Mouse (Mus musculus): ENCODE measurements around the gene Sash1. TPM values are rescaled to one million over a fixed set of nuclear protein-coding genes. Genes with fewer than 3 reads are reported as not detected.

Gene Sash1
- polyA plus RNA-seq, 1 experiment: 14.4 TPM

GRCm38 (mm10) chr10:8740797-8741196 is 145.1 kb downstream of the Sash1 start:
- no peaks in the 10 kb centered on the region for H3K9me3 ChIP-seq (replicated peaks; ENCODE audit: control insufficient read depth, insufficient read depth, low read length, poor library complexity, severe bottlenecking)
- peaks cover 2% of the 10 kb centered on the region; the same call in 1 of the 2 replicates for H3K36me3 ChIP-seq (ENCODE audit: control insufficient read depth, insufficient read depth, low read length, poor library complexity, severe bottlenecking)
- no peak overlapping the region for H3K4me3 ChIP-seq (ENCODE audit: low read depth, low read length)
- H3K4me1 ChIP-seq (ENCODE audit: control insufficient read depth, insufficient read depth, low read length): no peaks in the 10 kb centered on the region
- no peak for TF ChIP-seq EP300 (IDR thresholded peaks at IDR 0.05; ENCODE audit: insufficient read depth, low read depth, low read length)
- TF ChIP-seq POLR2A (IDR thresholded peaks at IDR 0.05; ENCODE audit: insufficient read depth, low read length): no peak
- TF ChIP-seq CTCF (IDR thresholded peaks at IDR 0.05; ENCODE audit: low read depth, low read length): no peak
- no peak overlapping the region for H3K27ac ChIP-seq (ENCODE audit: insufficient read depth, low read length)
- no peak overlapping the region for H3K9ac ChIP-seq (ENCODE audit: low read depth, poor library complexity, severe bottlenecking)
- no peaks in the 10 kb centered on the region for H3K27me3 ChIP-seq (ENCODE audit: control insufficient read depth, insufficient read depth, low read length, poor library complexity, severe bottlenecking)

- Histone ChIP-seq H3K27ac (ENCODE audit: insufficient read depth, low read length) (no peak overlapping the region), H3K4me3 (ENCODE audit: low read depth, low read length) (no peak overlapping the region), H3K36me3 (ENCODE audit: control insufficient read depth, insufficient read depth, low read length, poor library complexity, severe bottlenecking) (0 out of 2 replicates have a peak, but pooled peaks cover 4% of the 10 kb centered on the region), H3K4me1 (ENCODE audit: control insufficient read depth, insufficient read depth, low read length) (no peaks in the 10 kb centered on the region), H3K9me3 (replicated peaks; ENCODE audit: control insufficient read depth, insufficient read depth, low read length, poor library complexity, severe bottlenecking) (peaks cover 3% of the 10 kb centered on the region; the same call in 1 of the 2 replicates), H3K9ac (ENCODE audit: low read depth, poor library complexity, severe bottlenecking) (no peak overlapping the region), H3K27me3 (ENCODE audit: control insufficient read depth, insufficient read depth, low read length, poor library complexity, severe bottlenecking) (no peaks in the 10 kb centered on the region)
- TF ChIP-seq POLR2A (IDR thresholded peaks at IDR 0.05; ENCODE audit: insufficient read depth, low read length): no peak
- TF ChIP-seq EP300 (IDR thresholded peaks at IDR 0.05; ENCODE audit: insufficient read depth, low read depth, low read length): no peak
- no peak for TF ChIP-seq CTCF (IDR thresholded peaks at IDR 0.05; ENCODE audit: low read depth, low read length)
Measured at GRCm38 (mm10) chr10:8729387-8730337, 156.2 kb downstream of the Sash1 start.

- Histone ChIP-seq H3K27me3 (ENCODE audit: control insufficient read depth, insufficient read depth, low read length, poor library complexity, severe bottlenecking) (no peaks in the 10 kb centered on the region; the same call in 1 of the 2 replicates), H3K36me3 (ENCODE audit: control insufficient read depth, insufficient read depth, low read length, poor library complexity, severe bottlenecking) (no peaks in the 10 kb centered on the region; the same call in 1 of the 2 replicates), H3K27ac (ENCODE audit: insufficient read depth, low read length) (no peak overlapping the region), H3K9me3 (replicated peaks; ENCODE audit: control insufficient read depth, insufficient read depth, low read length, poor library complexity, severe bottlenecking) (no peaks in the 10 kb centered on the region), H3K4me1 (ENCODE audit: control insufficient read depth, insufficient read depth, low read length) (no peaks in the 10 kb centered on the region), H3K9ac (ENCODE audit: low read depth, poor library complexity, severe bottlenecking) (no peak overlapping the region), H3K4me3 (ENCODE audit: low read depth, low read length) (no peak overlapping the region)
- TF ChIP-seq POLR2A (IDR thresholded peaks at IDR 0.05; ENCODE audit: insufficient read depth, low read length): no peak
- TF ChIP-seq EP300 (IDR thresholded peaks at IDR 0.05; ENCODE audit: insufficient read depth, low read depth, low read length): no peak
- no peak for TF ChIP-seq CTCF (IDR thresholded peaks at IDR 0.05; ENCODE audit: low read depth, low read length)
Measured at GRCm38 (mm10) chr10:8719345-8719744, 166.5 kb downstream of the Sash1 start.

GRCm38 (mm10) chr10:8718831-8719230 is 167.0 kb downstream of the Sash1 start:
- Histone ChIP-seq H3K4me3 (ENCODE audit: low read depth, low read length) (no peak overlapping the region), H3K4me1 (ENCODE audit: control insufficient read depth, insufficient read depth, low read length) (no peaks in the 10 kb centered on the region), H3K9me3 (replicated peaks; ENCODE audit: control insufficient read depth, insufficient read depth, low read length, poor library complexity, severe bottlenecking) (no peaks in the 10 kb centered on the region), H3K36me3 (ENCODE audit: control insufficient read depth, insufficient read depth, low read length, poor library complexity, severe bottlenecking) (no peaks in the 10 kb centered on the region; the same call in 1 of the 2 replicates), H3K27ac (ENCODE audit: insufficient read depth, low read length) (no peak overlapping the region), H3K9ac (ENCODE audit: low read depth, poor library complexity, severe bottlenecking) (no peak overlapping the region), H3K27me3 (ENCODE audit: control insufficient read depth, insufficient read depth, low read length, poor library complexity, severe bottlenecking) (no peaks in the 10 kb centered on the region; the same call in 1 of the 2 replicates)
- TF ChIP-seq CTCF (IDR thresholded peaks at IDR 0.05; ENCODE audit: low read depth, low read length) (no peak), POLR2A (IDR thresholded peaks at IDR 0.05; ENCODE audit: insufficient read depth, low read length) (no peak), EP300 (IDR thresholded peaks at IDR 0.05; ENCODE audit: insufficient read depth, low read depth, low read length) (no peak)

GRCm38 (mm10) chr10:8717171-8717570 is 168.7 kb downstream of the Sash1 start:
- no peak overlapping the region for H3K27ac ChIP-seq (ENCODE audit: insufficient read depth, low read length)
- no peak overlapping the region for H3K4me3 ChIP-seq (ENCODE audit: low read depth, low read length)
- no peaks in the 10 kb centered on the region for H3K4me1 ChIP-seq (ENCODE audit: control insufficient read depth, insufficient read depth, low read length)
- TF ChIP-seq EP300 (IDR thresholded peaks at IDR 0.05; ENCODE audit: insufficient read depth, low read depth, low read length) (no peak), CTCF (IDR thresholded peaks at IDR 0.05; ENCODE audit: low read depth, low read length) (no peak), POLR2A (IDR thresholded peaks at IDR 0.05; ENCODE audit: insufficient read depth, low read length) (no peak)
- H3K9ac ChIP-seq (ENCODE audit: low read depth, poor library complexity, severe bottlenecking): no peak overlapping the region
- no peaks in the 10 kb centered on the region for H3K36me3 ChIP-seq (ENCODE audit: control insufficient read depth, insufficient read depth, low read length, poor library complexity, severe bottlenecking)
- no peaks in the 10 kb centered on the region for H3K9me3 ChIP-seq (replicated peaks; ENCODE audit: control insufficient read depth, insufficient read depth, low read length, poor library complexity, severe bottlenecking)
- no peaks in the 10 kb centered on the region; the same call in 1 of the 2 replicates for H3K27me3 ChIP-seq (ENCODE audit: control insufficient read depth, insufficient read depth, low read length, poor library complexity, severe bottlenecking)

All from ES-Bruce4 (cell line).